Mouse (Mus musculus): ENCODE measurements around the gene Eif2d. TPM values are rescaled to one million over a fixed set of nuclear protein-coding genes. Genes with fewer than 3 reads are reported as not detected.

Eif2d gene
- polyA plus RNA-seq, 1 experiment = 14.4 TPM

- 84% methylated on average over 5 of the region's 5 CpGs for WGBS
- no peaks in the 10 kb centered on the region for H3K4me1 ChIP-seq (ENCODE audit: control insufficient read depth, insufficient read depth, insufficient read length, low read length)
- H3K4me3 ChIP-seq (ENCODE audit: low read depth, low read length) = no peak overlapping the region
- no peaks in the 10 kb centered on the region for H3K36me3 ChIP-seq (ENCODE audit: control insufficient read depth, insufficient read depth, low read length)
- no peaks in the 10 kb centered on the region for H3K27me3 ChIP-seq (ENCODE audit: control insufficient read depth, insufficient read depth, low read length)
- TF ChIP-seq CTCF (IDR thresholded peaks at IDR 0.05; ENCODE audit: extremely low read depth, insufficient read length, insufficient replicate concordance, low read depth, low read length) (no peak), POLR2A (IDR thresholded peaks at IDR 0.05; ENCODE audit: low read depth, low read length) (no peak)
- H3K27ac ChIP-seq (ENCODE audit: insufficient read depth, low read depth, low read length) = no peak overlapping the region
These were observed 53.4 kb downstream of the Eif2d start for GRCm38 (mm10) chr1:131206342-131206741.

GRCm38 (mm10) chr1:131207531-131207930 is 54.5 kb downstream of the Eif2d start:
- Histone ChIP-seq H3K4me3 (ENCODE audit: low read depth, low read length) (no peak overlapping the region), H3K36me3 (ENCODE audit: control insufficient read depth, insufficient read depth, low read length) (no peaks in the 10 kb centered on the region), H3K27me3 (ENCODE audit: control insufficient read depth, insufficient read depth, low read length) (no peaks in the 10 kb centered on the region), H3K27ac (ENCODE audit: insufficient read depth, low read depth, low read length) (no peak overlapping the region), H3K4me1 (ENCODE audit: control insufficient read depth, insufficient read depth, insufficient read length, low read length) (peaks cover 4% of the 10 kb centered on the region; the same call in 1 of the 2 replicates)
- 2% methylated on average over 5 of the region's 5 CpGs for WGBS
- TF ChIP-seq CTCF (IDR thresholded peaks at IDR 0.05; ENCODE audit: extremely low read depth, insufficient read length, insufficient replicate concordance, low read depth, low read length) = peak; percentile 56; the same call in 1 of the 2 replicates
- TF ChIP-seq POLR2A (IDR thresholded peaks at IDR 0.05; ENCODE audit: low read depth, low read length) = no peak

GRCm38 (mm10) chr1:131208081-131208480 is 55.1 kb downstream of the Eif2d start:
- Histone ChIP-seq H3K36me3 (ENCODE audit: control insufficient read depth, insufficient read depth, low read length) (no peaks in the 10 kb centered on the region), H3K4me1 (ENCODE audit: control insufficient read depth, insufficient read depth, insufficient read length, low read length) (peaks cover 8% of the 10 kb centered on the region), H3K27ac (ENCODE audit: insufficient read depth, low read depth, low read length) (no peak overlapping the region), H3K27me3 (ENCODE audit: control insufficient read depth, insufficient read depth, low read length) (no peaks in the 10 kb centered on the region), H3K4me3 (ENCODE audit: low read depth, low read length) (no peak overlapping the region)
- WGBS = 59% methylated on average over 5 of the region's 5 CpGs
- no peak for TF ChIP-seq CTCF (IDR thresholded peaks at IDR 0.05; ENCODE audit: extremely low read depth, insufficient read length, insufficient replicate concordance, low read depth, low read length)
- no peak for TF ChIP-seq POLR2A (IDR thresholded peaks at IDR 0.05; ENCODE audit: low read depth, low read length)

- peaks cover 9% of the 10 kb centered on the region for H3K4me1 ChIP-seq (ENCODE audit: control insufficient read depth, insufficient read depth, insufficient read length, low read length)
- H3K36me3 ChIP-seq (ENCODE audit: control insufficient read depth, insufficient read depth, low read length) = no peaks in the 10 kb centered on the region
- H3K4me3 ChIP-seq (ENCODE audit: low read depth, low read length) = no peak overlapping the region
- no peaks in the 10 kb centered on the region for H3K27me3 ChIP-seq (ENCODE audit: control insufficient read depth, insufficient read depth, low read length)
- 90% methylated on average over 6 of the region's 6 CpGs for WGBS
- H3K27ac ChIP-seq (ENCODE audit: insufficient read depth, low read depth, low read length) = no peak overlapping the region
- TF ChIP-seq POLR2A (IDR thresholded peaks at IDR 0.05; ENCODE audit: low read depth, low read length) (no peak), CTCF (IDR thresholded peaks at IDR 0.05; ENCODE audit: extremely low read depth, insufficient read length, insufficient replicate concordance, low read depth, low read length) (no peak)
These were observed 55.8 kb downstream of the Eif2d start for GRCm38 (mm10) chr1:131208800-131209199.

- 52% methylated on average over 8 of the region's 8 CpGs for WGBS
- TF ChIP-seq CTCF (IDR thresholded peaks at IDR 0.05; ENCODE audit: extremely low read depth, insufficient read length, insufficient replicate concordance, low read depth, low read length) (no peak), POLR2A (IDR thresholded peaks at IDR 0.05; ENCODE audit: low read depth, low read length) (no peak)
- no peaks in the 10 kb centered on the region for H3K27me3 ChIP-seq (ENCODE audit: control insufficient read depth, insufficient read depth, low read length)
- no peaks in the 10 kb centered on the region for H3K36me3 ChIP-seq (ENCODE audit: control insufficient read depth, insufficient read depth, low read length)
- H3K4me1 ChIP-seq (ENCODE audit: control insufficient read depth, insufficient read depth, insufficient read length, low read length) = peaks cover 13% of the 10 kb centered on the region
- H3K27ac ChIP-seq (ENCODE audit: insufficient read depth, low read depth, low read length) = no peak overlapping the region
- H3K4me3 ChIP-seq (ENCODE audit: low read depth, low read length) = no peak overlapping the region
These were observed 57.0 kb downstream of the Eif2d start for GRCm38 (mm10) chr1:131209971-131210426.

- Histone ChIP-seq H3K4me1 (ENCODE audit: control insufficient read depth, insufficient read depth, insufficient read length, low read length) (peaks cover 13% of the 10 kb centered on the region), H3K27me3 (ENCODE audit: control insufficient read depth, insufficient read depth, low read length) (no peaks in the 10 kb centered on the region), H3K36me3 (ENCODE audit: control insufficient read depth, insufficient read depth, low read length) (no peaks in the 10 kb centered on the region), H3K27ac (ENCODE audit: insufficient read depth, low read depth, low read length) (no peak overlapping the region), H3K4me3 (ENCODE audit: low read depth, low read length) (no peak overlapping the region)
- WGBS = 75% methylated on average over 1 of the region's 1 CpGs
- TF ChIP-seq CTCF (IDR thresholded peaks at IDR 0.05; ENCODE audit: extremely low read depth, insufficient read length, insufficient replicate concordance, low read depth, low read length) (no peak), POLR2A (IDR thresholded peaks at IDR 0.05; ENCODE audit: low read depth, low read length) (no peak)
These were observed 58.7 kb downstream of the Eif2d start for GRCm38 (mm10) chr1:131211655-131212054.

GRCm38 (mm10) chr1:131212956-131213355 is 60.0 kb downstream of the Eif2d start:
- 33% methylated on average over 5 of the region's 5 CpGs for WGBS
- Histone ChIP-seq H3K4me1 (ENCODE audit: control insufficient read depth, insufficient read depth, insufficient read length, low read length) (peaks cover 13% of the 10 kb centered on the region), H3K4me3 (ENCODE audit: low read depth, low read length) (no peak overlapping the region), H3K27me3 (ENCODE audit: control insufficient read depth, insufficient read depth, low read length) (no peaks in the 10 kb centered on the region), H3K27ac (ENCODE audit: insufficient read depth, low read depth, low read length) (no peak overlapping the region), H3K36me3 (ENCODE audit: control insufficient read depth, insufficient read depth, low read length) (no peaks in the 10 kb centered on the region)
- TF ChIP-seq CTCF (IDR thresholded peaks at IDR 0.05; ENCODE audit: extremely low read depth, insufficient read length, insufficient replicate concordance, low read depth, low read length) = no peak
- no peak for TF ChIP-seq POLR2A (IDR thresholded peaks at IDR 0.05; ENCODE audit: low read depth, low read length)

Measured in small intestine, adult 2 months (tissue).